Mouse (Mus musculus) small intestine, adult 2 months (tissue): ENCODE data around the gene Tbx21.

ENCODE experiments used
- CTCF ChIP-seq: fragments of 200-500 bp; IDR thresholded peaks from 2 replicates; pipeline ENCODE4 v1.5.1; 2012; ENCODE audit warnings: low read depth, mild to moderate bottlenecking, control low read depth, inconsistent platforms, low read length, moderate library complexity, mixed read lengths; ENCODE audit not compliant: insufficient replicate concordance, insufficient read length; ENCODE audit errors: extremely low read depth
- POLR2A ChIP-seq: fragments of 200-500 bp; IDR thresholded peaks from 2 replicates; pipeline ENCODE4 v1.6.1; 2012; ENCODE audit warnings: low read depth, mild to moderate bottlenecking, control low read depth, inconsistent platforms, low read length, moderate library complexity

GRCm38 (mm10) chr11:97120641-97121040, 5.5 kb upstream of the Tbx21 start:
- TF ChIP-seq POLR2A (no peak), CTCF (no peak)
